In the genomic region with DNA sequence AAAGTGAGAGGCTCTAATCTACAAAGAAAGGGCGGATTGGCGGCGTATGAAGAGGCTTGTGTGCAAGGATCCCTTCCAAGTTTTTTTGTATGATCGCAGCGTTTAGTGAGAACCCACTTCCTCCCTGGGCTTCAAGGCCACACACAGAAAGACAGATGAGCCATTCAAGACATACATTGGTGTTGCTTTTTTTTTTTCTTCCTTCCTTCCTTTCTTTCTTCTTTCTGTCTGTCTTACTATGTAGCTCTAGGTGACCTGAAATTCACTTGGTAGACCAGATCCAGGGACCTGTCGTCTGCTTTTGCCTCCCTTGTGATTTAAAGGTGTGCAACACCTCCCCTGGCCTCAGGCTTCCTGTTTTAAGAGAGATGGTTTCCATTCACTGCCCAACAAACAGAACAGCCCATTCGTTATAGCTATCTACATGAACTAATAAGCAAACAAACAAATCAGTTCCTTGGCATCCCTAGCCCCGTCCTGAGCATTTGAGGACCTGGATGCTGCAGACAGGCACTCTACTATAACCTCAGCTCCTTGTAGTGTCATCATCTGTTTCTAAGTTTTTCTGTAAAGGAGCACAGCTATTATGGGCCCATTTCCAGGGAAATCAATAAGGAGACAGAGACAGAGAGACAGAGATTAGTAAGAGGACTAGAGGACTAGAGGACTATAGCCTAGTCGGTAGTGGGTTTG, we compare ENCODE assay signal across 8 mouse cellular contexts. TPM values are rescaled to one million over a fixed set of nuclear protein-coding genes. Genes with fewer than 3 reads are reported as not detected.
DNase-seq lines count a peak whose midpoint lies in the region; ATAC-seq lines count a peak whose summit lies in the region.

No protein-coding gene starts in this region.

- no peaks in the 10 kb centered on the region for H3K27me3 ChIP-seq in limb, embryonic 10.5 days (ENCODE audit: low read depth, poor library complexity, severe bottlenecking)

- 21% methylated on average over 9 of the region's 9 CpGs for WGBS in limb, embryonic 10.5 days

- DNase-seq in embryo, embryonic 10 days (ENCODE audit: low spot score) = peak; percentile 7
- no peak for DNase-seq in embryo, embryonic 9.5 days (ENCODE audit: extremely low spot score)
- DNase-seq in spleen, postnatal 36 days (ENCODE audit: low spot score in 2 of 2) = peak; percentile 11 to 38
- no peak for DNase-seq in spleen, adult 18-20 months
- DNase-seq in limb, embryonic 10.5 days (ENCODE audit: low spot score) = no peak
- DNase-seq in adrenal gland, postnatal 25 days = no peak
- DNase-seq in layer of hippocampus, postnatal 36 days = no peak

- peak overlapping the region; percentile 99 for H3K4me3 ChIP-seq in limb, embryonic 10.5 days

- no peaks in the 10 kb centered on the region for H3K9me3 ChIP-seq in limb, embryonic 10.5 days (replicated peaks)

- peaks cover 38% of the 10 kb centered on the region for H3K4me1 ChIP-seq in limb, embryonic 10.5 days

- no peaks in the 10 kb centered on the region for H3K36me3 ChIP-seq in limb, embryonic 10.5 days

- peak overlapping the region; percentile 93 for H3K27ac ChIP-seq in limb, embryonic 10.5 days

- ATAC-seq in neutrophil, adult 5-6 weeks (ENCODE audit: extremely low read depth, insufficient number of reproducible peaks, low FRiP score, poor library complexity, severe bottlenecking) = 0 out of 2 replicates have a peak, but pooled peaks have one; percentile 8

RNA-seq across cellular contexts. Expression of gene Hacd3, which starts 0.5 kb away (rescaled TPM):
- polyA plus RNA-seq in limb, embryonic 10.5 days (2016; fragmentation: Nextera tagmentation; extraction: Ambion mirVana) = 99.9 and 105 TPM in 2 replicates
- total RNA-seq in neutrophil, adult 5-6 weeks (2017) = 21.4 and 22.6 TPM in 2 replicates
- total RNA-seq in adrenal gland, postnatal 25 days (2021) = 290 and 361 TPM in 2 replicates
- 100 to 1,000 TPM; 165 to 172 TPM for total RNA-seq in layer of hippocampus, postnatal 36 days (2021)

RNA-seq across cellular contexts. Expression of gene Dpp8, which starts 10.2 kb away (rescaled TPM):
- 36.7 and 43.3 TPM in 2 replicates for polyA plus RNA-seq in limb, embryonic 10.5 days (2016; fragmentation: Nextera tagmentation; extraction: Ambion mirVana)
- total RNA-seq in neutrophil, adult 5-6 weeks (2017) = 126 and 127 TPM in 2 replicates
- total RNA-seq in adrenal gland, postnatal 25 days (2021) = 93.5 and 97.9 TPM in 2 replicates
- 100 to 1,000 TPM; 162 to 163 TPM for total RNA-seq in layer of hippocampus, postnatal 36 days (2021)

Comparison
In these comparisons a context has a peak if more than half of its experiments do, and no peak if none do; other contexts are left out.
1. DNase-seq: peak in embryo, embryonic 10 days (single experiment) and spleen, postnatal 36 days (2 of 2); none in embryo, embryonic 9.5 days (single experiment), spleen, adult 18-20 months (0 of 2), limb, embryonic 10.5 days (single experiment), adrenal gland, postnatal 25 days (single experiment) and layer of hippocampus, postnatal 36 days (0 of 2).